Mouse (Mus musculus) neural tube, embryonic 11.5 days (tissue): Measurements from ENCODE around the gene Ffar2. TPM values are rescaled to one million over a fixed set of nuclear protein-coding genes. Genes with fewer than 3 reads are reported as not detected.
"Not testable (repeated sequence)": the region's sequence is repeated elsewhere in the genome, so short reads cannot be mapped to it uniquely, and the experiment has no call there.

Experiments used
- ATAC-seq: fragments of 200-750 bp; cut with Nextera tagmentation; 2 replicates; pipeline ENCODE4 v1.8.0; 2017; ENCODE audit warnings: moderate number of reproducible peaks, mild to moderate bottlenecking, moderate TSS enrichment, moderate library complexity; ENCODE audit not compliant: insufficient read depth, low FRiP score, low TSS enrichment
- DNase-seq: peaks from one replicate; pipeline ENCODE4 v3.0.0-alpha.2; 2015; ENCODE audit warnings: low spot score
- H3K27ac ChIP-seq: fragments of 300-500 bp; sonication (generic); 2 replicates; pipeline ENCODE4 v1.5.1; 2014; ENCODE audit warnings: low read depth, mild to moderate bottlenecking, low read length
- H3K27me3 ChIP-seq: fragments of 300-500 bp; sonication (generic); 2 replicates; pipeline ENCODE4 v1.6.1; 2014; ENCODE audit warnings: mild to moderate bottlenecking, low read length, mixed read lengths; ENCODE audit not compliant: control insufficient read depth, insufficient read depth
- H3K36me3 ChIP-seq: fragments of 300-500 bp; sonication (generic); 2 replicates; pipeline ENCODE4 v1.6.1; 2014; ENCODE audit warnings: mild to moderate bottlenecking, low read length, moderate library complexity, mixed read lengths; ENCODE audit not compliant: control insufficient read depth, insufficient read depth
- H3K4me1 ChIP-seq: fragments of 300-500 bp; sonication (generic); 2 replicates; pipeline ENCODE4 v1.6.1; 2014; ENCODE audit warnings: low read length, mixed read lengths; ENCODE audit not compliant: control insufficient read depth, insufficient read depth
- H3K4me2 ChIP-seq: fragments of 300-500 bp; sonication (generic); 2 replicates; pipeline ENCODE4 v1.6.1; 2014; ENCODE audit warnings: low read depth, mild to moderate bottlenecking, moderate library complexity
- H3K4me3 ChIP-seq: fragments of 300-500 bp; sonication (generic); 2 replicates; pipeline ENCODE4 v1.5.1; 2014; ENCODE audit warnings: low read depth, low read length
- H3K9ac ChIP-seq: fragments of 300-500 bp; sonication (generic); 2 replicates; pipeline ENCODE4 v1.6.1; 2014; ENCODE audit warnings: mild to moderate bottlenecking, low read length
- H3K9me3 ChIP-seq: fragments of 300-500 bp; sonication (generic); 2 replicates; pipeline ENCODE4 v1.6.1; 2016; ENCODE audit warnings: low read length; ENCODE audit not compliant: control insufficient read depth
- WGBS: fragments of 180-500 bp; shearing (Covaris S2); extraction: QIAGEN DNeasy Blood & Tissue Kit; methylation state at CpG from one replicate; pipeline ENCODE4 v1.1.7; 2014; 5-methylcytosine and 5-hydroxymethylcytosine counted together
- polyA plus RNA-seq: library from polyadenylated mRNA; unstranded; fragments of >200 nt; fragmentation: Nextera tagmentation; extraction: Ambion mirVana; gene quantifications from 2 replicates; pipeline ENCODE4 v1.2.1, GENCODE M21; 2014

The Ffar2 gene
- polyA plus RNA-seq, 1 experiment from 2014 or later: not detected

DNA sequence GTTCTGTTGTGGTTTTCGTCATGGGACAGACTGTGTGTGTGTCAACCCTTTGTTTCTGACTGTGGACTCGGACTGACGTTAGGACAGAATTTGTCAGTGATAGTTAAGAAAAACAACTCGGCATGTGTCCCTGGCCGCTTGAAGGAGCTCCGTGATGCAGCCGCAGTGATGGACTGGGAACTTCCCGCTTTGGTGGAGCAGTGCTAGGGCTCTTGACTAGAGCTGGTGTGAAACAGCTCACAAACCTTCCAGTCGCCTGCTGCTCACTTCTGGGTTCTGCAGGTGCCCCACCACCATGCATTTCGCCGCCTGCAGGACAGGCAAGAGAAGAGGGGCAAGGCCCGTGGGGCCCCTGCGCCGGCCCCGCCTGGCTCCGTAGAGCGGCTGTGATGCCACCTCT is 8.7 kb upstream of the Ffar2 start:
- no peak overlapping the region for H3K4me3 ChIP-seq
- H3K4me2 ChIP-seq: no peak overlapping the region
- 65% methylated on average over 15 of the region's 17 CpGs for WGBS
- H3K27ac ChIP-seq: no peak overlapping the region
- no peaks in the 10 kb centered on the region for H3K4me1 ChIP-seq
- no peaks in the 10 kb centered on the region for H3K27me3 ChIP-seq
- H3K9me3 ChIP-seq: no peaks in the 10 kb centered on the region
- no peak for ATAC-seq
- no peak overlapping the region for H3K9ac ChIP-seq
- H3K36me3 ChIP-seq: no peaks in the 10 kb centered on the region
- no peak for DNase-seq

DNA sequence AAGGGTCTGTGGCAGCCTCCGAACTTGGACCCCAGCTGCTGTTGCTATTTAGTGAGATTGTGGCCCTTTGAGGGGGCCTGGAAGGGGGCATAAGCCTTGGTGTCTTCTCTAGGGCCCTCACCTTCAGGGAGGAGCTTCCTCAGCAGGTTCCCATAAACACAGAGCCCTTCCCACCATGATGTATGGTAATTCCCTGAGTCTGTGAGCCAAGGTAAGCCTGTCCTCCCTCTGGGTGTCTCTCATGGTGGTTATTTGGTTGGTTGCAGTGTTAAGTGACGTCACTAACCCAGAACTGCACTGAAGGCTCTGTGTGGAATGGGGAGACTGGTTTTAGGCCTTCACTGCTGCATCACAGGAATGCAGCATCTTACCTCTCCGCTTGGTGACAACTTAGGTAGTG is 5.9 kb upstream of the Ffar2 start:
- Histone ChIP-seq H3K4me1 (no peaks in the 10 kb centered on the region), H3K36me3 (no peaks in the 10 kb centered on the region), H3K9ac (no peak overlapping the region), H3K27me3 (no peaks in the 10 kb centered on the region), H3K27ac (no peak overlapping the region), H3K9me3 (no peaks in the 10 kb centered on the region), H3K4me2 (no peak overlapping the region), H3K4me3 (no peak overlapping the region)
- DNase-seq (no peak), ATAC-seq (no peak)
- WGBS: 80% methylated on average over 3 of the region's 3 CpGs

DNA sequence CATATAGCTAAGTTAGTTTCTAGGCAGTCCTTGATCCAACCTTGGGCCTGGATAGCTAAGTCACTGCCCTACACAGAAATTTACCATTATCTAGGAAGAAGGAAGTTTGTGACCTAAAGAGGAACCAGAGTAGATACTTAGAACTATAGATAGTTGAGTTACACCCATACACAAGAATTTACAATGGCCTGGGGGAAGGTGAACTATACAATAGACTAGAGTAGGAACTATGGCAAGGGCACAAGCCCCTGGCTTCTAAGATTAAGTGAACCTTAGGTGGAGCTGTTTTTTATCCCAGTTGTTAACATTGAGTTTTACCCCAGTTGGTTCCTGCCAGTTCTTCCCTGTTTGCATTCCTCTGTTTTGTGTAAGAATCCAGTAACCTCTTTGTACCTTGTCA is 5.3 kb upstream of the Ffar2 start:
- not testable (repeated sequence) for H3K4me2 ChIP-seq, DNase-seq, H3K4me1 ChIP-seq, ATAC-seq, H3K9ac ChIP-seq, H3K9me3 ChIP-seq, H3K4me3 ChIP-seq, H3K36me3 ChIP-seq, H3K27ac ChIP-seq, H3K27me3 ChIP-seq

DNA sequence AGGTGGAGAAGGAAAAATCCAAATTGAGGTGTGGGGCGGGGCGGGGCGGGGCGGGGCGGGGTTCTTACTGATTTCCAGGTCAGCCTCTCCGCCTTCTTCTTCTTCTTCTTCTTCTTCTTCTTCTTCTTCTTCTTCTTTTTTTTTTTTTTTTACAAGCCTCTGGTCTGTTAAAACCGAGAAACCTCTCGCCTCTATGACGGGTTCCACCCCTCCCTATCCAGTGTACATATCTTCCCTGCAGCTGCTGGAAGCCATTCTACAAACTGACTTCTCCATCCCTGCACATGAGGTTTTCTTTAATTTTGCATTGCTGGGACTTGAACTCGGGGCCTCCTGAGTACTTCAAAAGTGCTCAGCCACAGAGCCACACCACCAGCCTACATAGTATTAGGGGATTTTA is 3.1 kb upstream of the Ffar2 start:
- Histone ChIP-seq H3K4me3 (no peak overlapping the region), H3K36me3 (no peaks in the 10 kb centered on the region), H3K4me2 (no peak overlapping the region), H3K27me3 (no peaks in the 10 kb centered on the region), H3K9me3 (no peaks in the 10 kb centered on the region), H3K4me1 (no peaks in the 10 kb centered on the region), H3K9ac (no peak overlapping the region), H3K27ac (no peak overlapping the region)
- DNase-seq (no peak), ATAC-seq (no peak)
- WGBS: 85% methylated on average over 10 of the region's 10 CpGs

DNA sequence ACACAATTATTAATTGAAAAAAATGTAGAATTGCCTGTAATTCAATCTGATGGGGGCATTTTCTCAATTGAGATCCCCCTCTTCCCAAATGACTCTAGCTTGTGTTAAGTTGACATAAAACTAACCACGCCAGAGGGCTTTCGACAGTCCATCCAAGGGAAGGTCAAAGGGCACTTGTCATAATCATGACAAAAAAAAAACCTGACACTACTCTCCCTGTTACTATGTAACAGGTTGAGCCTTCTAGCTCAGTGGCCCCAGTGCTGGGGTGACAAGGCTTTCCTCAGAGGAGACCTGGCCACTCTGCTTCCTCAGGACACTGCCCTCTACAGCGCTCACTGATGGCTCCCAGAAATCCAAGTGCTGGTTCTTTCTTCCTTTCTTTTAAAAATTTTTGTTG is 731 bp upstream of the Ffar2 start:
- ATAC-seq (no peak), DNase-seq (no peak)

DNA sequence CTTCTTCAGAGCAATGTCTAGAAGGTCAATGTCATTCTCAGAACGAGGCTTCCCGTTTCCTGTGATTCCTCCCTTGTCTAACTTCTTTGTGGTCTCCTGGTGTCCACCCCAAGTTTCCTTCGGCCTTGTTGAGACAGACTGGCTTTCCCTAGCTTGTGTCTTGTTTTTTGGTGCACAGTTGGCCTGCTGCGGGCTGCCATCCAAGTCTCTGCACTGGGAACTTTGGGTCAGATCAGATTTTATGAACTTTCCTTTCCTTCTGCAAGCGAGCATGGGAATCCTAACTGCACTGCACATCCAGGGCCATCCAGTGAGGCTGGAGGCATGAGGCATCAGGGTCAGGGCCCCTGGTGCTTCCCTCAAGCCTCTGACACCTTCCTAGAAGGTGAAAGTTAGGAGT is 2.0 kb downstream of the Ffar2 start:
- no peak overlapping the region for H3K4me2 ChIP-seq
- H3K27me3 ChIP-seq: no peaks in the 10 kb centered on the region
- no peak overlapping the region for H3K27ac ChIP-seq
- H3K36me3 ChIP-seq: no peaks in the 10 kb centered on the region
- ATAC-seq (no peak), DNase-seq (no peak)
- H3K9ac ChIP-seq: no peak overlapping the region
- H3K4me3 ChIP-seq: no peak overlapping the region
- no peaks in the 10 kb centered on the region for H3K4me1 ChIP-seq
- 76% methylated on average over 5 of the region's 5 CpGs for WGBS
- H3K9me3 ChIP-seq: no peaks in the 10 kb centered on the region

More for the DNA sequence above, 731 bp upstream of the Ffar2 start:
- Histone ChIP-seq H3K9me3 (no peaks in the 10 kb centered on the region), H3K4me2 (no peak overlapping the region), H3K4me3 (no peak overlapping the region), H3K9ac (no peak overlapping the region), H3K4me1 (no peaks in the 10 kb centered on the region), H3K27me3 (no peaks in the 10 kb centered on the region), H3K27ac (no peak overlapping the region), H3K36me3 (no peaks in the 10 kb centered on the region)
- WGBS: 97% methylated on average over 3 of the region's 3 CpGs

DNA sequence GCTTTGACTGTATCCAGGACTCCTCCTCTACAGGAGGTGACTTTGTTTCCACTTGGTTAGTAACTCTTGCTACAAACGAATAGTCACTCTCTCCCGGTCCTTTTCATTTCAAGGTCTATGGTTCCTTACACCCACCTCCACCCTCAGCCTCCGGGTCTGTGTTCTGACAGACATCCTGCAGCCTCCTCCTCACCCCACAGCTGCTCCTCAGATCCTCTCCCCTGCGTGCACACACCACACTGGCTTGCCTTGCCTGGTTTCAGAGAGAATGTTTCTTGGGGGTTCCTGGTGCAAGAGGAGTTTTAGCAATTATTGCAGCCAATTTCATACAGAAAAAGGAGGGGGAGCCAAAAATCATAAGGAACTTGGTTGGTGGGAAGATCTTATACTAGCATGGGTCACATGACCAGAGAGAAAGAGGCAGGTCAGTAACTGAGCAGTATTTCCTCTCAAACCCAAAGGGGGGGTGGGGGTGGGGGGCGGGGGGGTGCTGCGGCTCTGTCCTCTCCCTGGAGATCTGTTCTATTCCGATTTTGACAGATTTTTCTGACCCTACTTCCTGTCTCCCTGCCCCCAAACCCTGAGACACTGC is 2.6 kb downstream of the Ffar2 start:
- no peak overlapping the region for H3K4me3 ChIP-seq
- no peaks in the 10 kb centered on the region for H3K4me1 ChIP-seq
- WGBS: 71% methylated on average over 7 of the region's 7 CpGs
- ATAC-seq (no peak), DNase-seq (no peak)
- no peaks in the 10 kb centered on the region for H3K36me3 ChIP-seq
- no peaks in the 10 kb centered on the region for H3K9me3 ChIP-seq
- H3K27me3 ChIP-seq: no peaks in the 10 kb centered on the region
- H3K27ac ChIP-seq: no peak overlapping the region
- no peak overlapping the region for H3K9ac ChIP-seq
- H3K4me2 ChIP-seq: no peak overlapping the region

DNA sequence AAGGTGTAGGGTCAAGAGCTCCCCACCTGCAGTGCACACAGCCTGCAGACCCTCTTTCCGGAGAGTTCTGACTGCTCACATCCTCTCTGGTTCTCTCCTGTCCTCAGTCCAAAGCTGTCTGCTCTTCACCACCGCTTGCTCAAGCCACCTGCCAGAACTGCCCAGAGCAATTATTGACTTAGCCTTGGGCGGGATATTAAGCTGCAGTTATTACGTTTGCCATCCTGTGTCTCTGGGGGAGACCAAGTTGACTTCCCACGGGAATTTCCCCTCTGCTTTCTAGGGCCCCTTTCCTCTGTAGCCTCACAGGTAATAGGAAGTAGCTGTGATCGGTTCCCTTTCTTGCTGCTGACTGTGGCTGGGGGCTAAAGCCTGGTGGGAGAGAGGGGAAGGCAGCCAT is 3.4 kb downstream of the Ffar2 start:
- Histone ChIP-seq H3K4me1 (no peaks in the 10 kb centered on the region), H3K4me2 (no peak overlapping the region), H3K9ac (no peak overlapping the region), H3K27ac (no peak overlapping the region), H3K27me3 (no peaks in the 10 kb centered on the region), H3K4me3 (no peak overlapping the region), H3K9me3 (no peaks in the 10 kb centered on the region), H3K36me3 (no peaks in the 10 kb centered on the region)
- no peak for ATAC-seq
- 73% methylated on average over 6 of the region's 6 CpGs for WGBS
- no peak for DNase-seq

DNA sequence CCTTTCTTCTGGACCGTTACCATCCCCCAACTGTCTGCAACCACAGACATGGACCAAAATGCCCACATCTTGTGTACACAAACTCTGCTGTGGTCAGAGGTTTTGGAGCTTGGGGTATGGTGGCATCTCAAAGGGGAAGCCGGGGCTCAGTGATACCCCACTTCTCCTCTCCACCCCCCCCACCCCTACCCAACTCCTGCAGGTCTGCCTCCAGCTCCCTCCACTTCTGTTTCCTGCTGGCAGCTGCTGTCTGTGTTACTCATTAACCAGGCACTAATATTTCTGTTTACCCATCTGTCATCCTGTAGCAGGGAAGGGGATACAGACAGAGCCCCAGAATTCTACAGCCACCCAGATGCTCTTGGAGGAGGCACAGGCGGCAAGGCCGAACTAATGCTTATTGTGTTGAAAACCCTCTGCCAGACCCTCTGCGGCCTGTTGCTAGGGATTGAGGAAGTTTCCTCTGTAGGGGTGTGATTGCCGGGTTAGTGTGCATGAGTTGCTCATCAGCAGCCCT is 11.2 kb downstream of the Ffar2 start:
- no peak overlapping the region for H3K4me2 ChIP-seq
- no peak overlapping the region for H3K4me3 ChIP-seq
- no peak overlapping the region for H3K27ac ChIP-seq
- H3K9ac ChIP-seq: no peak overlapping the region
- H3K4me1 ChIP-seq: no peaks in the 10 kb centered on the region
- no peaks in the 10 kb centered on the region for H3K36me3 ChIP-seq
- 51% methylated on average over 6 of the region's 6 CpGs for WGBS
- no peaks in the 10 kb centered on the region for H3K9me3 ChIP-seq
- no peak for ATAC-seq
- H3K27me3 ChIP-seq: no peaks in the 10 kb centered on the region
- no peak for DNase-seq
